Mouse (Mus musculus) Muller cell, postnatal 12 days (primary cell): ENCODE data around the gene Cmtm7.
A peak's percentile ranks its signal among the peaks of the same experiment; 100 is the strongest.
"Not testable (repeated sequence)": the region's sequence is repeated elsewhere in the genome, so short reads cannot be mapped to it uniquely, and the experiment has no call there.

Experiments
- DNase-seq: peaks from one replicate; pipeline ENCODE4 v3.0.0-alpha.2; 2015; ENCODE audit errors: inconsistent ontology term

Gene Cmtm7

GRCm38 (mm10) chr9:114763341-114763740 is 18.3 kb downstream of the Cmtm7 start:
- DNase-seq, result peak; percentile 42

GRCm38 (mm10) chr9:114761848-114762247 is 19.8 kb downstream of the Cmtm7 start:
- DNase-seq, result no peak

GRCm38 (mm10) chr9:114760353-114760752 is 21.3 kb downstream of the Cmtm7 start:
- no peak for DNase-seq

GRCm38 (mm10) chr9:114759886-114760285 is 21.8 kb downstream of the Cmtm7 start:
- DNase-seq, result peak; percentile 22

- DNase-seq, result no peak
Observed at GRCm38 (mm10) chr9:114758801-114759200, 22.9 kb downstream of the Cmtm7 start.

GRCm38 (mm10) chr9:114758272-114758671 is 23.4 kb downstream of the Cmtm7 start:
- DNase-seq, result no peak

- peak; percentile 94 for DNase-seq
Observed at GRCm38 (mm10) chr9:114752863-114753484, 28.7 kb downstream of the Cmtm7 start.

GRCm38 (mm10) chr9:114752311-114752710 is 29.3 kb downstream of the Cmtm7 start:
- DNase-seq, result no peak

GRCm38 (mm10) chr9:114751582-114751981 is 30.1 kb downstream of the Cmtm7 start:
- no peak for DNase-seq

- no peak for DNase-seq
Observed at GRCm38 (mm10) chr9:114747466-114747865, 34.2 kb downstream of the Cmtm7 start.

GRCm38 (mm10) chr9:114747012-114747411 is 34.6 kb downstream of the Cmtm7 start:
- DNase-seq, result no peak

- DNase-seq, result no peak
Observed at GRCm38 (mm10) chr9:114745654-114746053, 36.0 kb downstream of the Cmtm7 start.

- no peak for DNase-seq
Observed at GRCm38 (mm10) chr9:114745163-114745562, 36.5 kb downstream of the Cmtm7 start.

- no peak for DNase-seq
Observed at GRCm38 (mm10) chr9:114742731-114743130, 38.9 kb downstream of the Cmtm7 start.

- DNase-seq, result no peak
Observed at GRCm38 (mm10) chr9:114740336-114740735, 41.3 kb downstream of the Cmtm7 start.

GRCm38 (mm10) chr9:114736442-114736841 is 45.2 kb downstream of the Cmtm7 start:
- no peak for DNase-seq

- DNase-seq, result no peak
Observed at GRCm38 (mm10) chr9:114733238-114733637, 48.4 kb downstream of the Cmtm7 start.

- peak; percentile 19 for DNase-seq
Observed at GRCm38 (mm10) chr9:114731871-114732682, 49.6 kb downstream of the Cmtm7 start.

GRCm38 (mm10) chr9:114731011-114731755 is 50.5 kb downstream of the Cmtm7 start, which contains the start of gene Cmtm6:
Gene Cmtm6, plus strand, starts transcription at chr9:114731116.
- DNase-seq, result peak; percentile 97

- no peak for DNase-seq
Observed at GRCm38 (mm10) chr9:114729911-114730805, 51.5 kb downstream of the Cmtm7 start.

GRCm38 (mm10) chr9:114728432-114728831 is 53.2 kb downstream of the Cmtm7 start:
- not testable (repeated sequence) for DNase-seq
